Mouse (Mus musculus) c-Kit-positive CD71-positive TER-119-positive erythroid progenitor cells, embryonic 14.5 days (primary cell): Measurements from ENCODE around the gene Calml4.
A peak's percentile ranks its signal among the peaks of the same experiment; 100 is the strongest.
"Not testable (repeated sequence)": the region's sequence is repeated elsewhere in the genome, so short reads cannot be mapped to it uniquely, and the experiment has no call there.

Experiments
- DNase-seq: peaks from one replicate; pipeline ENCODE4 v3.0.0-alpha.2; 2013; ENCODE audit warnings: low spot score

Gene Calml4

DNA sequence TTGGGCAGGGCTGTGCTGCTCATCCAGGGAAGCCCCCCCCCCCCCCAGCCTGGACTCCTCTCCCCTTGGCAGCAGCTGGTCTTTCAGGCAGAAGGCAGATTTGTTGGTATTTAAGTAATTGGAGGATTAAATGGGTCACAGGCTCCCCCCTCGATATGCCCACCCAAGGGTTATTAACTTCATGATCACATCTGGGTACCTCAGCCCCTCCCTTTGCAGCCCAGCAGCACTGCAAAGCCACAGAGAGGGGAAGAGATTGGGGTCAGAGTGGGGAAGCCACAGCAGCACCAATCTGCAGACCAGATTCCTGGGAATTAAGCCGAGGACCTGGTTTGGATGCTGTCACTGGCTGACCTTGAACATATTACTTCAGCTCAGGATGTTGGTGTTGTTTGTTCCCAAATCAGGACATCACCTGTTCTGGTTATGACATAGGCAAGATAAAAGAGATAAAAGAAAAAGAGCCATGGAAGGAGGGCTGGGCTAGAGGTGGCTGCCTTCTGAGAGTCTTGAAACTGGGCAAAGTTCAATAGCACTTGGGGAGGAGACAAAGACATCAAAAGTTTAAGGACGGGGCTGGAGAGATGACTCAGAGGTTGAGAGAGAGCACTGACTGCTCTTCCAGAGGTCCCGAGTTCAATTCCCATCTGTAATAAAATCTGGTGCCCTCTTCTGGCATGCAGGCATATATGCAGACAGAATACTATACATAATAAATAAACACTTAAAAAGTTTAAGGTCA is 22.0 kb upstream of the Calml4 start:
- DNase-seq: no peak

DNA sequence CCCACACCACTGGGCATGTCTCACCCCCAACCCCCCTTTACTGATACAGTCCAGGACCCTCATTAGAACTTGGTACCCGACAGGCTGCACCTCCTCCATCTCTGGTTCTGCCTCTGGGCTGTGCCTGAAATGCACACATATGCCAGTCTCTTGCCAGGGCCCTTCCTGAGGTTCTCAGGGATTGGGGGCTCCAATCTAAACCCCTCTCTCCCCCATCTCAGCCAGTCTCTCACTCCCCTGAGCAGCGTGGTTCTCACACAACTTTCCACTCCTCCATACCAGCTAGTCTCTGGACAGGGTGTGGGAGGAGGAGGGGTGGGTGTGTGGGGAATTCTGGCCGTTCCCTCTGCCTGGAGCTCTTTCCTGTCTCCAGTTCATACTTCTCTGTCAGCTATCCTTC is 20.3 kb upstream of the Calml4 start:
- DNase-seq: no peak

DNA sequence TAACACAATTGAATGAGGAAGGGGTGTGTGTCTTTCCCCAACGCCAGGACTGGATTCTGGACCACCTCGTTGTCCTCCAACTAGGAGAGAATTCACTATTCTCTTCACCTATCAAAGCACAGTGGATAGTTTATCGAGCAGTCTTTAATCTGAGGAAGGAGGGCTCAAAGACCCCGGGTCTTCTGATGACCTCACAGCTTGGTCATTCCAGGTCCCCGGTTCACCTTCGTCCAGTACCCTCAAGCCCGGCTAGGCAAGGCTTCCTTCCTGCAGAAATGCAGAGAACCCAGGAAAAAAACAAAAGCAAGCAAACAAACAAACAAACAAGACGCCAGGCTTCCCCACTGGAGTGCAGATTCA is 19.8 kb upstream of the Calml4 start:
- no peak for DNase-seq

DNA sequence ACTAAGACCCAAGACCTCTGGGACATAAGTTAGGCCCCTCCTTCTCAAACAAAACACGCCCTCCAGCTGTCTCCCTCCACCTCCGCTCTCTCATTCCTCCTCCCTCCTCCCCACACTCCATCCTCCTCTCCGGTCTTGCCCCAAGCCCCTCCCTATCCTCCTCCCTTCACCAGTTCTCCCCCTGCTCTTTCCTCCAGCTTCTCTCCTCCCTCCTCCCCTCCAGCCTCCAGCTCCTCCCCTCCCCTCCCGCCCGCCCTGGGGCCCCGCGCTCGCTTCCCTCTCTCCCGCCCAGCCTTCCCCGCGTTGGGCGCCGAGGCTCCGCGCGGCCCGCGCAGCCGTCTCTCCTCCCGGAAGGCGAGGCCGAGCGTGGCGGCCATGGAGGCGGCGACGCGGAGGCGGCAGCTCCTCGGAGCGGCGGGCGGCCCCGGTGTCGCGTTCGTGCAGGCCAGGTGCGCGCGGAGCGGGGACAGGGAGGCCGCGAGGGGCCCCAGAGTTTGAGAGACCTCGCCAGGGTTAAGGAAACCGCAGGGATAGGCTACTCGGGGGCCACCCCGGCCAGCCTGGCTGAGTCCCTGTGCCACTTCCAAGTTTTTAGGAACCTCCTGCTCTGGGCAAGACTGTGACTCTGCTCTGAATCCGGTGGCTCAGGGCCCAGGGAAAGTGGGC is 19.2 kb upstream of the Calml4 start, which contains the start of gene Cln6:
TSS of gene Cln6 (plus strand) at position 280 of the 666 bp plus-strand sequence.
- peak; percentile 83 for DNase-seq

DNA sequence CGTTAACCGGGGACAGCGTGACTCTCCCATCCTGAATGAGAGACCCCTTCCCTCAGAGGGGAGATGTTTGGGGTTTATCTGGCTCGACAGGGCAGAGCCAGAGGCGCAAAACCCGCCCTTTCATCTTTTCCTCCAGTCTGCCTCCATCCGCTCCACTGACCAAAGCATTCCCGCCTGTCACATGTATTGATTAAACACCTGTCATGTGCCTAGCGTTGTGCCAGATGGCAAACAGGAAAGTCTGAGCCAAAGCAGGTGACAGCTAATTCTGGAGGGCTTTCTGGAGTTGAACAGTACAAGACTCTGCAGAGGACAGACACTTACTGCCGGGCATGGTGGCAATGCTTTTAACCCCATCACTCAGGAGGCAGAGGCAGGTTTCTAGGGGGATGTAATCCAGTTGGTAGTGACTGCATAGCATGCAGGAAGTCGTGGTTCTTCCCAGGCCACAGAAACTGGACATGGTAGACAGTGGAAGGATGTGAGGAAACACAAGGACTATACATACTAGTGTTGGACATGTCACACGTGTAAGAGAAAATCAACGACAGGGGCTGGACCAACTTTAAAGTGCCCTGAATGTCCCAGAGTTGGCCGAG is 18.6 kb upstream of the Calml4 start:
- peak; percentile 29 for DNase-seq

DNA sequence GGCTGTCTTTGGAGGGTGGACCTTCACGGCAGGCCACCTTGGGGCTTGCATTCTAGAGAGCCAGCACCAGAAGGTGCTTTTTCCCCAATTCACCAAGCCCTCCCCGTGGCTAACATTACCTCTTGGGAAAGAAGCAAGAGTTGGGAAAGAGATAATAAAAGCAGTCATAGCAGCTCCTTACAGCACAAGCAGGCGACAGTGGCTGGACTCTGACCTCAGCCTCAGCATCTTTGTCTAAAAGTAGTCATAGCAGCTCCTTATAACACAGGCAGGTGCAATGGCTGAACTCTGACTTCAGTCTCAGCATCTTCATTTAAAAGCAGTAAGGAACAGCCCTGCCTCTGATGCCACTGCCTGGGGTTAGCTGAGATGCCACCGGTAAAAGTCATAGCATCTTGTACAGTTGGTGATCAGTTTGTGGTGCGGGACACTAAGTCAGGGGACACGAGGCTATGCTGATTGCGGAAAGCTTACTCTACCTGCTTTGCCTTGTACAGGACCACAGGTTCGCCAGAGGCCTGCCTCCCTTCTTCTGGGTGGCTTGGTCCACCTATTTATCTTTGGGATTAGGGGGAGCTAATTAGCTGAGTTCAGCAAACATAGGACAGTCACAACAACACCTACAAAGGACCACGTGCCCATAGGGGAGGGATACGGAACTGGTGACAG is 14.4 kb upstream of the Calml4 start:
- DNase-seq: no peak

DNA sequence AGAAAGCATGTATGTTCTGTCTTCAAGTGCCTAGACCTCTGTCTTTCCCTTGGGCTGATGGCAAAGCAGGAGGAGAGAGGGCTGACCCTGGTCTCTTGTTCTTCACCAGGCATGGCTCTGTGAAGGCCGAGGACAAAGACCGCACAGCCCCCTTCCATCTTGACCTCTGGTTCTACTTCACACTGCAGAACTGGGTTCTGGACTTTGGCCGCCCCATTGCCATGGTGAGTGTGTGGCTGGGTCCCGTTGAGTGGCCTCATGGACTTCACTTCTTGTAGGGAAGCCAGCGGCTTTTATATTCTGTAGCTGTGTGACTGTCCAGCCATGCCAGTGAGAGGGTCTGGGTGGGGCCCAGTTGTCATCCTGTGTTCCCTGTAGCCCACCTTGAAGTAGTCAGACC is 13.4 kb upstream of the Calml4 start:
- DNase-seq: no peak

DNA sequence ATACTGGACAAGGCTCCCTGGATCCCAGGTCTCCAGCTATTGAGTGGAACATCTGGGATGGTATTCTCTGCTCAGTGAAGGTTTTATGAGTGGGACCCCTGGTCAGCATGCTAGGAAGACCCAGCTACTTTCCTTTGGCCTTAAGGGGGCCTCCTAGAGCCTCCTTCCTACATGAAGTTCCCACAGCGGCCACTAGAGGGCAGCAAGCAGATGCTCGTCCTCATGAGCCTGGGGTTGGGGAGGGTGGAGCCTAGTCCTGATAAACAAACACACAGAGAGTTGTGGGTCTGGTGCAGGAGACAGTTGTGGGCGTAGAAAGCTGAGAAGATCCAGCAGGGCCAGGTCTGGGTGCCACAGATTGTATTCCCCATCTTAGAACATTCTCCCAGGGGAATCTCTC is 10.2 kb upstream of the Calml4 start:
- DNase-seq: peak; percentile 90

DNA sequence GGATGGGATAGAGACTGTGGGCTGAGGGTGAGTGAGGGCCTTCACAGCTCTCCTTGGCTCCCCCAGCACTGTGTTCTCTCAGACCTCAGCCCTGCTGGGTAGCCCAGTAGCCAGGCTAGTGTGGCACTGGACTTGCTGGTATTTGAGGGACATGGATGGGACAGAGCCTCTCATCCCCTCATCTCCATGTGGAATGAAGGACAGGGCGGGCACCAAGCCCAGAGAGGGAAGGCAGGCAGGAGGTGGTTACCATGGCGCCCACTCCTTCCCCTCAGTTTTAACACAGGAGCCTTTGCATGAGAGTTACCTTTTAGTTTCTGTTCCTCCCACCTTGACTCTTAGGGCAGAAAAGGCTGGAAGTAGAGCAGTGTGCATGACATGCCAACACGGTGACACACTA is 9.2 kb upstream of the Calml4 start:
- no peak for DNase-seq

DNA sequence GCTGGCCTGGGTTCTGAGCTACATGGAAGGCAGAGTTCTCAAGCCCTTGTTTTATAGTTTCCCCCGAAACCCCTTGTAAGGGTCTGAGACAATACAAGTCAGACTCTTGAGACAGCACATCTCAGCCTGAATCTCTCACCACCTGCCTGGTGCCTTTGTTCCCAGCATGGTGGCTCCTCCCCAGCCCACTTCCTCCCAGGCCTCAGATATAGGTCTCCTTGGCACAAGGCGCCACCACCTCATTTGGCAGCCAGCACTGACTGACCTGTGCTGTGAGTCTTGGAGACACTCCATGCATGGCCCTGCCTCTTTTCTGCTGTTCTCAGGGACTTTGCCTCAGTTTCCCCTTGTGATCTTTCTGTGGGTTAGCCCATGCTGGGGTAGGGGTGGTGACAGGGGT is 6.3 kb upstream of the Calml4 start:
- no peak for DNase-seq

DNA sequence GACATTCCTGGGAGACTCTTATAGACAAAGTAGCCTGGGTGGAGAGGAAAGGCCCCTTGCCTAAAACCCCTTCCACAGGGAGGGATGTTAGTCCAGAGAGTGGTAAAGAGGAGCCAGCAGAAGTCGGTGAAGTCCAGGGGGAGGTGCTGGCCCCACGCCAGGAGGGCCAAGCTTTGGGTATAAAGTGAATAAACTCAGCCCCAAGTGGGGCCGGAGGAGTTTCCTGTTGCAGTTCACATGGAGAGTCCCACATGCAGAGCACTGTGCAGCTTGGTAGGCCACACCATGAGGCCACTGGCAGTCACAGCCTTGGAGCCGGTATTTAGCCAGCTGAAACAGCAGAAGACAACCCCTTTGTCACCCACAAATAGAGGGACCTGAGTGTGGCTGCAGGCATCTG is 3.4 kb upstream of the Calml4 start:
- no peak for DNase-seq

DNA sequence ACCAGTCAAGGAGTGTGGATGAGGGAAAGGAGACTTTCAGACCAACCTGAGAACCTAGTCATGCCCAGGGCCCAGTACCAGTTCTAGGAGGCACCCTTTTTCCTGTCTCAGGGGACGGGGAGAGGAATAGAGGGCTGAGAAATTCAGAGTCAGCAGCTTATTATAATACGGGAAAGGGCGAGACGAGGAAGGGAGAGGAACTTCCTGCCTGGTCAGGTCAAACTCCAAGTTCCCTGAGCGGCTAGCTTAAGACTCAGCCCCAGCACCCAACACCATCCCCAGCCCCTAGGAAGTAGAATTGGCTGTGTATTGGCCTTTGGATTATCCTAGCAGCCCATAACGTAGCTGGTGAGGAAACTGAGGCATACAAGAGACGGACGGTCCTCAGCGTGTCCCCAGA is 664 bp upstream of the Calml4 start:
- no peak for DNase-seq

DNA sequence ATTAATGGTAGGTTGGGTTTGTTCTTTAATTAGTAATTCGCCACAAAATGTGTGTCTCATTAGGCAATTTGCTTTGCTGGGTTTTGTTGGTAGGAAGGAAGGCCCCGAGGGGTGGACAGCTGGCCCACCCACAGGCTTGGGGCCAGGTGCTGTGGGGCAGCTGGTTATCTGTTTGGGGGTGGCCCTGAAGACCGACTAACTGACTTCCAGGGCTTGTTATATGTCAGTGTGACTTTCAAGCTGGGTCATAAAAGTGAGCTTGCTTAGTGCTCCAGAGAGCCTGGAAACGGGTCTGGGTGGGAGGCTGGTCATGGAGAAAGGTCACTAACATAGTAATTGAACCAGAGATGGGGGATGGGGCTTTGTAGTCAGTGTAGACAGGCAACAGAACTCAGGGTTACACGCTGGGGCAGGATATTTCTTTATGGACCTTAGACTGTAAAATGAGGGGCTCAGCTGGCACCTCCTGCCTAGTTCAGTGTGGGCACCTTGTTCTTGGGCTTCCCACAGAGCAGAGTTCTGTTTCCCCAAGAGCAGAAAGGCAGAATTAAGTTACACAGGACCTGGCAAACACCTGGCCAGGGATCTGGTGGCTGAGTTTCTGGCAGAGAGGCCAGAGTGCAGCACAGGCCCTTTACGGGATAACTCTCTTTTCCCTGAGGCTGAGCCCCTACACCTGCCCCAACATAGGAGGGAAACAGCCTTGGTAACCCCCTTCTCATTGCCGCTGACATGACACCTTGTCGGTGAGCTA is 563 bp downstream of the Calml4 start:
- DNase-seq: no peak

DNA sequence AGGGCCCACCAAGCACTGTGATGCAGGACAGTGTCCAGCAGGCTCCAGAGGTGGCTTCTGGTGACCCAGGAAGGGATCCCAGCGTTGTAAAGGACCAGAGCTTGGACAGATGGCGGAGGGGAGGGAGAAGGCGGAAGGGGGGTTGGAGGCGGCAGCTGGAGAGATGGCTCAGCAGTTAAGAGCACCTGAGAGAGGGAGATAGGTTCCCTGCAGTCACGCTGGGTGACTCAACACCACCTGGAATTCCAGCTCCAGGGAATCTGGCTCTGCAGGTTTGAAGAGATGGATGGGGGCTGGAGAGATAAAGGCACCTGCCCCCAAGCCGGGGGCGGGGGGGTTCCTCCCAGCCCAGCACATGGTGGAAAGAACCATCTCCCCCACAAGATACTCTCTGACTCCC is 2.2 kb downstream of the Calml4 start:
- DNase-seq: not testable (repeated sequence)

DNA sequence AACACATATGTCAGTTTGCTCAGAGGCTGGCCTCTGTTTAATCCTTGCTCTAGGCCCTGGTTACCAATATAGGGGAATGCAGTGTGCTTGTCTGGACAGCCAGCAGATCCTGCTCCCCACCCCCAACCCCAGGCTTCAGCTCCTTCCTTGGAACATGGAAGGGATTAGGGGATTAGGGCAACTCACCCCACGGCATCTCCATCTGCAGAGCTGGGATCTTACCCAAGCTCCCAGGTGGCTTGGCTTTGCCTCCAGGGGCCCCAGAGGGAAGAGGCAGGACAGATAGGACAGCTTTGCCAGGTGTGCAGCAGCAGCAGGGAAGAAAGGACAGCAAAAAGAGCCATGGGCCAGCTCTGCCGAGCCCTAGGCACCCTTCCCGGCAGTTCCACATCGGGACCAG is 3.0 kb downstream of the Calml4 start:
- no peak for DNase-seq

DNA sequence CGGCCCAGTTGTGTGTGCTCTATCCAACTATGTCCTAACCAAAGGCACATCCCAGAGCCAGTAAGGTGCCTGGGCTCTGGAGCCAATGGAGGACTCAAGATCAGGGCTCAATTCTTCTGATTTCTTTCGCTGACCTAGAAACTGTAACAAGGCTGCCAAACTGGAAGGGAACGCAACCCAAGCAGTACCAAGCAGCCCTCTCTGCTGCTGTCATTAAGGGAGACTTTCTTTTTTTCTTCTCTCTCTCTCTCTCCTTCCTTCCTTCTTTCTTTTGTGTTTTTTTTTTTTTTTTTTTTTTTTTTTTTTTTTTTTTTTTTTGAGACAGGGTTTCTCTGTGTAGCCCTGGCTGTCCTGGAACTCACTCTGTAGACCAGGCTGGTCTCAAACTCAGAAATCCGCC is 11.4 kb downstream of the Calml4 start:
- not testable (repeated sequence) for DNase-seq

DNA sequence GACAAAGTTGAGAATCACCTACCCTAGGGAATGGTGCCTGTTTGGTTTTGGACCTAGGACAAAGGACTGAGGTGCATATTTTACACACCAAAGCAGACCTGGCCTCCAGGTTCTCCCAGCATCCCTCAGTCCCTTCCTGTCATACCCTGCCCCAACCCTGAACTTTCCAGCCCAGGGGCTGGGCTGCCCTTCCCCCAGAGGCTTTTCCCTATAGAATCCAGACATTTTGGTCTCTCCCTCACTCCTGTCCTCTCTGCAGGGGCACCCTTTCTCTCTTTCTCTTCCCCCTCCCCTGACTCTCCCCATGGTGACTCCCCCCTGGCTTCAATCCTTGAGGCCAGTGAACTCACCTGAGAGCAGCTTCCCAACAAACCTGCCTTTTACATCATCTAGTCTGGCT is 12.8 kb downstream of the Calml4 start:
- no peak for DNase-seq

DNA sequence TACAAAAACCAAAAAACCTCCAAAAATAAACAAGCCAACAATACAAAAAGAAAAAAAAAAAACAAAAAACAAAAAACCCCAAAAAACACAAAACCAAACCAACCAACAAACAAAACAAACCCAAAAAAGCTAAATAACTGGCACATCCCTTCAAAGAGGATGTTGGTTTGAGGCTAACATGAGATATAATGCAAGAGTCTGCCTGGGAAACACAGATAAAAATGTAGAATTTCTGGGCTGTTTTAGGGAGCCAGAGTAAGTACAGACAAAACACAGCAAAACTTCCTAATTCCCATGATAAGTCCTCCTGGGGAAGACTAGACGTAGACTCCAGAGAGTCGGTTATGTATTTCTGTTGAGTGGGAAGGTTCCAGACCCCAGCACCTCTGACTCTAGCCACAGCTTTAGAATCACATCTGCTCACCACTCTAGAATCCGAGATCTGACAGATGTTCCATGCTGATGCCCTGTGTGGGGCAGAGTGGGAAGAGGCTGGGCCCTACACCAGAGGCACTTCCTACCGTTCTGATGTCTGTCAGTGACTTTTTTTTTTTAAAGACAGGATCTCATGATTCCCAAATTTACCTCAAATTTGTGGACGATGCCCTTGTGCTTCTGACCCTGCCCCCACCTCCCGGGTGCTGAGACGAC is 19.2 kb downstream of the Calml4 start:
- DNase-seq: no peak

DNA sequence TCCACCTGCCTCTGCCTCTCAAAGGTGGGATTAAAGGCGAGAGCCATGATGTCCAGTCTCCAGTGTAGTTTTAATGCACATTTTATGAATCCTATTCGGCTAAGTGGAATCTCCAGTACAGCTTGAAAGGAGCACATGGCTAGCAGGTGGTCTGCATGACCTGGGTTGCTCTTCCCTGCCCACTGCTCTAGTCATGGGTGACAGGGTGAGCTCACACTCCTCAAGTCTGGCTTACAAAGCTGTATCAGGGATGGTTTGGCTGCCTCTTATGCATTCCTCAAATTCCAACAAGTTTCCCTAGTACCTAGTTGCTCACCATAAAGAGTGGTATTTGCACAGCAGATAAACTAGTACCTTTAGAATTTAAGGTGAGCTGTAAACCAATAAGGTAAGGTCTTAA is 19.9 kb downstream of the Calml4 start:
- DNase-seq: no peak

DNA sequence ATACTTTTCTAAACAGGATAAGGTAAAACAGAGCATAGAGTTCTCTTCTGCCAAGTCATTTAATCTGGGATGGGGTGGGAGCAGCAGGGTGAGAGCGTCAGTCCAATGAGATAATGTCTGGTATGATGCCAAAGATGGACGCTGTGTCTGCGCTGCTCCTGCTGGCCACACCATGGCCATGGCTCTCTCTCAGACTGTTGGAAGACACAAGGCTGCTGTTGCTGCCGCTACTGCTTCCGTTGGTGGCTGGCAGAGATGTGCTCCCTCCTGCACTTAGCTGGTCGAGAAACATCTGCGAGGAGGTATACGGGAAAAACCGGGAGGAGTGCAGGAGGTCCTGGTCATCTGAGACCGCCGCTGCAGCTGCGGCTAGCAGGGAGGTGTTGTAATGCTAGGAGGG is 24.0 kb downstream of the Calml4 start:
- no peak for DNase-seq

DNA sequence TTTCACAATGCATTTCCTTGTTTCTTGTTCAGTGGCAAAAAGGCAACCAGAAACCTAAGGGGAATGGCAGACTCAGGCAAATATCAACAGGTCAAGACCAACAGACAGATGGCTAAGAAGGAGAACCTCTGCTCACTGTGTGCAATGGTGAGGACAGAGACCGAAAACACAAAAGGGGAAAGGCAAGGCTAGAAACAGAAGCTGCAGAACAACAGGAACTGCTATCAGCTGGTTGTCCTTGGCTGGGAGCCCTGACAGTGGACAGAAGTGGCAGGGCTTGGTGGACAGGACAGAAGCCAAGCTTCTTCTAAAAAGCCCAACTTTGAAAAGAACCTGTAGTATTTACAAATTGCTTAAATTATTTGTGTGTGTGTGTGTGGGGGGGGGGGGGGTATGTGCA is 36.6 kb downstream of the Calml4 start:
- no peak for DNase-seq

DNA sequence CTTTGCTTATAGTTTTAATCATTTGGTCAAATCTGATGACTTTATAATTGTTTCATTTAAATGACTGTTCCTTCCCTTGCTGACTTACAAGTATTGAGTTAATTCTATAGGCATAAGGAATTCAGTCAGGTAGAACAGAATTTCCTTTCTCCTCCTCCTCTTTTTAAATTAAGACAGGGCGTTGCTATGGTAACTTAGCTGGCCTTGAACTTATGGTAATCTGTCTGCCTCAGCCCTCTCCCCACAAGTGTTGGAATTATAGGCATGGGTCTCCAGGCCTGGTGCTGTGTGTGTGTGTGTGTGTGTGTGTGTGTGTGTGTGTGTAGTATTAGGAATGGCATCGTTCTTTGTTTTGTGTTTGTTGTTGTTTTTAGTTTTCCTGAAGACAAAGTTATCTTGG is 43.9 kb downstream of the Calml4 start:
- DNase-seq: no peak
